Mouse (Mus musculus): ENCODE data around the gene Mast3.

Mast3 gene

DNA sequence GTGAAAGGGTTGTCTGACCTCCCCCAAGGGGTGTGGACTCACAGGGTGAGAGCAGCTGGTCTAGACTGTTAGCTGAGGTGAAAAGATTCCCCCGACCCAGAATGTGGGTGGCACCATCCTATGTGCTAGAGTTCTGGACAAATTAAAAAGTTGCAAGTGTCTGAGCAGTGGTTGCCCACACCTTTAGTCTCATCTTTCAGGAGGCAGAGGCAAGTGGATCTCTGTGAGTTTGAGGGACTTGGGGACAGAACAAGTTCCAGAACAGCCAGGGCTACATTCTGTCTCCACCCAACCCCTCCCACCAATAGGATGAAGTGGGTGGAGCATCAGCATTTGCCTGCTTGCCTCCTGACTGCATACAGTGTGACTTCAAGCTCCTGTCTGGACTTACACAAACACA, 42.7 kb downstream of the Mast3 start:
- no peak for DNase-seq (ENCODE audit: low read depth in 2 of 2, low spot score in 2 of 2)

DNA sequence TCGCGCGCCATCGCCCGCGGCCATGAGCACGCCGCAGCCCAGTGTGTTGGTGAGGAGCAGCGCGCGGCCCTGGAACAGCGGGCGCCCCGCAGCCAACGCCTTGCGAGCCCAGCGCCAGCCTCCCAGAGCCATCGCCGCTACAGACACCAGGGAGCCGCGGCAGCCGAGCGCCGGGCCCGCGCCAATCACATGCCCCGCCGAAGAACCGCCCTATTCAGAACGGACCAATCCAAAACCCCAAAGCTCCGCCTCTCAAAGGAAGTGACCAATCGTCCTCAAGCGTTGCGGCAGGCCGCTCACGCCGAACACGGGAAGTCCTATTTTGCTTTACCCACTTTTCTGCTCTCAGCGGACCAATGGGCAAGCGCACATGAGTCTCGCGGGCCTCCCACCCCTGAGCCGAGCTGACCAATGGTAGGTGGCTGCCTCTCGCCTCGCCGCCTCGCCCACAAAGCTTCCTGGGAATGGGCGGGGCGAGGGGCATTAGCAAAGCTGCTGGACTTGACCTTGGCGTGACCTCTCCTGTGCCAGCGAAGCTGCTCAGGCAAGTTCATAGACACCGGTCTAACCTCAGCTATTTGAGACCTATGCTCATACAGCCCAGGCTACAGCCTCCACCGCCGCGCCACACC, 44.0 kb downstream of the Mast3 start, which contains the start of gene Mpv17l2:
TSS of gene Mpv17l2 (minus strand) at position 172 of the 632 bp plus-strand sequence.
- peak; percentile 89 to 92 for DNase-seq (ENCODE audit: low read depth in 2 of 2, low spot score in 2 of 2)

DNA sequence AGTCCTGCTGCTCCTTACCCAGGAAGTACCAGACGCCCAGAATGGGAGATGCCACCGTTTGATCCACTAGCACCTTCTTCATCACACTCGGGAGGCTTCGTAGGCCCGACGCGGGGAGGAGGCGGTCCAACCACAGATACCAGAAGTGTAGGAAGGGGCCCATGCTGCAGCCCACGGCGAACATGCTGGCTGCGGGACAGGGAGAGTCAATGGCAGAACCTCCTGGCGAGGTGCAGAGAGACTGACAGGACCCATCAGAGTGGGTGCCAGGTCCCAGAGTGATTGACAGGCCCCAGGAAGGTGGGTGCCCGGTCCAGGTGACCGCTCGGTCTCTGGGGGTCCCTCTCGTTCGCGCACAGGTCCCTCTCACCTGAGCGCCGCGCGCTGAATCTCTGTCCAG, 44.5 kb downstream of the Mast3 start:
- no peak for DNase-seq (ENCODE audit: low read depth in 2 of 2, low spot score in 2 of 2)

DNA sequence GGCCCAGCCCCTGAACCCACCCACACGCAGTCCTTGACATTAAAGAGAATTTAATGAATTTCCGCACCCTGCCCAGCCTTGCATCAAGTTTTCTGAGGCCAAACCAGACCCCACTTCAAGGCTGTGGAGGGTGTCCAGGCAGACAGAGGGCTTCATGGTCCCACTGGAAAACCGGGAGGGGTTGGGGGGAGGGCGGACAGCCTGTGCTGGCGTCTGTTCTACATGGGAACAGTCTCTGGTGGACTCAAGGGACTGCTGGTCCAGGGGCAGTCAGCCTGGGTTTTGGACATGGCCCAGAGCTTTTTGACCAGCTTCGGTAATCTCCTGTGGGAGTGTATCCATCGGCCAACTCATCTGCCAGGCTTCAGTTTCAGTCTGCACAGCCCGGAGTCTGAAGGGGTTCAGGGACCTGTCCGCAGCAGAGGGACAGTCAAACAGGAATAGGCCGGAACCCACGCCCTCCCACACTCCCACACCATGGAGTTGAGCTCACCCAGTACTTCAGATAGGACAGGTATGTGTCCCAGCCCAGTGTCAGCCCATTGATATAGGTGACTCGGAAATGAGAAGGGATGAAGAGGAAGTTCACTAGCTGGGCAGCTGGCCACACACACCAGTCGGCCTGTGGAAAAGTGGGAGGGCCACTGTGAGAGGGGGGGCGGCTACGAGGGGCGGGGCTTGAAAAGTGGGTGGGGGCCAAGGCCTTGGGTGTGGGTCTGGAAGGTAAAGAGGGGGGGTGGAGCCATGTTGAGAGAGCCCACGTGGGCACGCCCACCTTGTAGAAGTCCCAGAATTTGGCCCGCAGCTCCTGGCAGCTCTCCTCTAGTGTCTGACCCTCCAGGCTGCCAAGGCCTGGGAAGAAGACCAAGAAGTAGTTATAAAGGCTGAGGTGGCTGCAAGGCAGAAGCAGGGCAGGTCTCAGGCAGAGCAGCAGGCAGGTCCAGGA, 46.0 kb downstream of the Mast3 start:
- DNase-seq (ENCODE audit: low read depth in 2 of 2, low spot score in 2 of 2) = no peak

DNA sequence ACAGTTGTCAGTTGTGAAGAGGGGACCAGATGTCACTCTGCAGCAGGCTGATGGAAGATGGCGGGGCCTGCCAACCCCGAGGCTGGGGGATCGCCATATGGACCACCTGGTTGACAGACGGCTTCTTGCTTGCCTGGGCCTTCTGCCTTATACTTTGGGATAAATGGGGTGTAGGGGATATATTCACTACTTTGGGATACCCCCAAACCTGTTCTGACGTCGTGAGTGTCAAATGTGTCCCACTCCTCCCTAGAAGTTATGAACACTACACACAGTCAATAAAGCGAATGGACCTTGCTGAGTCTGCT, 46.6 kb downstream of the Mast3 start:
- DNase-seq (ENCODE audit: low read depth in 2 of 2, low spot score in 2 of 2) = no peak

DNA sequence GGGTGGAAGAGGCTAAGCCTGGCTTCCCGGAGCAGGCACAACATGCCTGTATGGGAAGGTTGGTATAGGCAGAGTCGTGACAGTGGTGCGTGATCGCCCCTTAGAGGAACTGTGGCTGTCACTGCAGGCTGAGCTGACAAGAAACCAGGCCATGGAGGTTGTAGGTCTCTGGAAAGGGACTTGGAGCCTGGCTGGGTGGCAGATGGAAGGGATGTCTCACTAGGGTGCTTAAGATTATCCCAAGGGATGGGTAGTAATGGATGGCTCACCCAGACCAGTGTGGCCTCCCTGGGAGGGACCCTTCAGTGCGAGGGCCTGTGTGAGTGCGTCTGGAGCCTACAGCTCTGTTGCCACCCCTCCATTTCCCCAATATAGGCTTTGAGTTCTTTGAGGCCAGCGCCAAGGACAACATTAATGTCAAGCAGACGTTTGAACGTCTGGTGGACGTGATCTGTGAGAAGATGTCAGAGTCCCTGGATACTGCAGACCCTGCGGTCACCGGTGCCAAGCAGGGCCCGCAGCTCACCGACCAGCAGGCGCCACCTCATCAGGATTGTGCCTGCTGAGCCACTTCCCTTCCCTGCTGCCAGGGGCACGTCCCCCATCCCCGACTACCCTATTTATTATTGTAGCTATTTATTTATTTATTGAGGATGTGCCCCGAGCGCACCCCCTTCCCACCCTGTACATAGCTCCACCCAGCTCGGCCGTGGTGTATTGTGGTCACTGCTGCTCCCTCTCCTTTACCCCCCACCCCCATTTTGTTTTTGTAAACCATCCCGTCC, 47.1 kb downstream of the Mast3 start:
- DNase-seq (ENCODE audit: low read depth in 2 of 2, low spot score in 2 of 2) = no peak

DNA sequence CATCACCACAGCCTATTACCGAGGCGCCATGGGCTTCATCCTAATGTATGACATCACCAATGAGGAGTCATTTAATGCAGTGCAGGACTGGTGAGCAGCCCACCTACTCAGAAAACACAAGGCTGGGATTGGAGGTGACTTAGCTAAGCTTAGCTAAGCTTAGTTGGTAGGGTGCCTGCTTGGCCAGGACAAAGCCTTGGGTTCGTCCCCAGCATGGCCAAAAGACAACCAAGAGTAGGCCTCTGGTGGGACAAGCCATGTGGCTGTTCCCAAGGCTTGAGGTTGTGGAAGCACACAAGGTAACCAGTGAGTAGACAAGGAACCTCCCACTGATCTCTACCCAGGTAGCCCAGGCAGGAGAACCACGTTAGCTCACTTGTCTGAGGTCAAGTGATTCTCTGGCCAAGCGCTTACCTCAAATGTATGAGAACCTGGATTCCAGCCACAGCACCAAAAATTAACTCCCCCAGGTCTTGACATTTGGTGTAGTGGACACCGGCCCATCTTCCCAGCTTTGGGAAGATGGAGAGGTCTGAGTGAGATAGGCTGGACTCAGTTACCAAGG, 48.3 kb downstream of the Mast3 start:
- DNase-seq (ENCODE audit: low read depth in 2 of 2, low spot score in 2 of 2) = no peak

DNA sequence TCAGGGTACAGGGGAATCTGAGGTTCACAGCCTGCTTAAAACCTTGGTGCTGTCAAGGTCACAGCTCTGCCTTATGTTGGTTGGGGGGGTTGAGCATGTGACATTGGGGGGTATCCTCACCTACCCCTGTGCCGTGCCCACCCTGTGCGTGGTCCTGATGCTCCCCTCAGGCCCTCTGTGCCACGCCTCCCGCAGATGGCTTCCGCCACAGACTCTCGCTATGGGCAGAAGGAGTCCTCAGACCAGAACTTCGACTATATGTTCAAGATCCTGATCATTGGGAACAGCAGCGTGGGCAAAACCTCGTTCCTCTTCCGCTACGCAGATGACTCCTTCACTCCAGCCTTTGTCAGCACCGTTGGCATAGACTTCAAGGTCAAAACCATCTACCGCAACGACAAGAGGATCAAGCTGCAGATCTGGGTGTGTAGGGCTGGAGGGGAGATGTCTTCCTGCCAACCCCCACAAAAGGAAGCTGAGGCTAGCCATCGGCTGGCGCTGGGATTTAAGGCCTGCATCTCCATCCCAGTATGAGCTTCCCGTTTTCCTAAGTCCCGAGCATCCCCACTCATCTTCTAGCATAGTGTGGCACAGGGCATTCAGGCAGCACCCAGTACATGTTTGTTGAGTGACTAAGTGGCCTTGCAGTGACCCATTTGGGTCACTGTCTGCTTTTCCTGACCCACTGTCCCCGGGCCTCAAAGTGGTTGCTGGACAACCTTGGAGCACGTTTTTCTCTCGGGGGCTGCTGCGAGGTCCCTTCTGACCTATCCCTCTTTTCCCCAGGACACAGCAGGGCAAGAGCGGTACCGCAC, 49.0 kb downstream of the Mast3 start:
- no peak for DNase-seq (ENCODE audit: low read depth in 2 of 2, low spot score in 2 of 2)

DNA sequence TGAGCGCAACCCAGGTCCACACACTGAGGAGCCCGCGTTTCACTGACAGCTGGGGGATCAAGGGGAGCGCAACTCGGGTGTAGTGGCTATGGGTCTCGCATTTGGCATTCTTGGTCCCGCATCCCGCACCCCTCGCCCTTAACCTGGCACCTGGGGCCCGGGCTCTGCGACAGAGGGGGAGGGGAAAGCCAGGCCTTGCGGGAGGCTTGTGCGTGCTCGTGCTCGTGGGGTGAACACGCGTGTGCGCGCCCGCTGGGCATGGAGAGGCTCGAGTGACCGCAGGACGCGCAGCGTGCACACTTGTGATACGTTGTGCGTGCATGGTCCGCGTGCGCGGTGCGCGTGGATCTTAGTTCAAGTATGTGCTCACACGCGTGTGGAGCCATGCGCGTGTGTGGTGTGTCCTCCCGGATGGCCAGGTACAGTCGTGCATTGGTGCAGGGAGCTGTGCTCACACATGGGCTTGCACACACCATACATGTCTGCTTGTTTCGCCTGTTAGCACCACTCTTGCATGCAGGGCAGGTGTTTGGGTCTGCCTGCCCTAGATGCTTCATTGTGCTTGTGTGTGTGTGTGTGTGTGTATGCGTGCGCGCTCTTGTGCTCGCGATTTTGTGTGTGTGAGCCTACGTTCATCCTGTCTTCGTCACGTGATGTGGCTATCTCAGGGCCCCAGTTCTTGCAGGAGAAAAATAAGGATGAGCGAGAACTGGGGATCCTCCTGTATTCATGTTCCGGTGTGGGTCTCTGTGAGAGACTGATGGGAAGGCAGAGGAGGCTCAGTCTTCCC, 49.8 kb downstream of the Mast3 start:
- DNase-seq (ENCODE audit: low read depth in 2 of 2, low spot score in 2 of 2) = no peak

DNA sequence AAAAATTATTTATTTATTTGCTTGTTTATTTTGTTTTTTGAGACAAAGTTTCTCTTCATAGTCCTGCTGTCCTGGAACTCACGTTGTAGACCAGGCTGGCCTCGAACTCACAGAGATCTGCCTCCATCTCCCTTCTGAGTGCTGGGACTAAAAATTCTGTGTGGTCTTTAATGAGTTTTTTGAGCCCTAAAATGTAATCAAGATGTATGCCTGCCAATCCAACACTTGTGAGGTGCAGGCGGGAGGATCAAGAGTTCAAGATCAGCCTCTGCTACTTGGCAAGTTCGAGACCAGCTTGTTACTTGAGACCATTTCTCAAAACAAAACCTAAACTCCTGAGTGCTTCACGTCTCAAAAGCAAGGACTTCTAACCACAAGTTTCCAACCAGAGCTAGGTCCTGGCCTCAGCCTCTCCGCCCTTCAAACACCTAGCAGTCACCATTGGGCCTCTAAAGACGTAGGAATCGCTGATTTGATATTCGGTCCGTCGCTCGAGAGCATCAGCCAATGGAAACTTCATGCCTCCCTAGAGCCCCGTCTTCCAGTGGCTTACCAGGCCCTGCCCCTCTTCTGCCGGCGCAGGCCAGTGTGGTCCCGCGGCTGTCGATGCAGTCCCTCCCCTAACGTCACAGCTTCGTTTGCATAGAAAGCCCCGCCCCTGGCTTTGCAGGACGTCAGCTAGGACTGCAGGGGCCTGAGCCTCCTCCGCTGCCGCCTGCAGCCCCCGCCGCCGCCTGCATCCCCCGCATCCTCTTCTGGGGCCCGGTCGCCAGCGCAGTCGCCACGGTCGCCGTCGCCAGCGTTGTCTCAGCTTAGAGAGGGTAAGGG, 50.6 kb downstream of the Mast3 start, which contains the start of gene Rab3a:
TSS of gene Rab3a (plus strand) at position 637 of the 828 bp plus-strand sequence.
- DNase-seq (ENCODE audit: low read depth in 2 of 2, low spot score in 2 of 2) = peak; percentile 89 to 90

DNA sequence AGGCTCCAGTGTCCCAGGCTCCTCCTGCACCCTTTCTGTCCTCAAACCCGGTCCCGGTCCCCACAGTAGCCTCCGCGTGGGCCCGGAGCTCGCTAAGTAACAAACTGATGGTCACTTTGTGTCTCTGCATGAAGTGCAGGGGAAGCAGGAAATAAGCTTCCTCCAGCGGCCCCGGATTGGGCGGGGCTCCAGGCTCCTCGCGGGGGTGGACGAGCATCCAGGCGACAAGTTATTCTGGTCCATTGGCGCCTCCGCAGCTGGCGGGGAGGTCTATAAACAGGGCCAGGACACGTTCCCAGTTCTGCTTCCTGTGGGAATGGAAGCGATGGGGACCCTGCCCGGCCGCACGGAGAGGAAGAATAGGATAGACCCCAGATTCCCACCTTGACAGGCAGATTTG, 51.7 kb downstream of the Mast3 start:
- DNase-seq (ENCODE audit: low read depth in 2 of 2, low spot score in 2 of 2) = no peak

DNA sequence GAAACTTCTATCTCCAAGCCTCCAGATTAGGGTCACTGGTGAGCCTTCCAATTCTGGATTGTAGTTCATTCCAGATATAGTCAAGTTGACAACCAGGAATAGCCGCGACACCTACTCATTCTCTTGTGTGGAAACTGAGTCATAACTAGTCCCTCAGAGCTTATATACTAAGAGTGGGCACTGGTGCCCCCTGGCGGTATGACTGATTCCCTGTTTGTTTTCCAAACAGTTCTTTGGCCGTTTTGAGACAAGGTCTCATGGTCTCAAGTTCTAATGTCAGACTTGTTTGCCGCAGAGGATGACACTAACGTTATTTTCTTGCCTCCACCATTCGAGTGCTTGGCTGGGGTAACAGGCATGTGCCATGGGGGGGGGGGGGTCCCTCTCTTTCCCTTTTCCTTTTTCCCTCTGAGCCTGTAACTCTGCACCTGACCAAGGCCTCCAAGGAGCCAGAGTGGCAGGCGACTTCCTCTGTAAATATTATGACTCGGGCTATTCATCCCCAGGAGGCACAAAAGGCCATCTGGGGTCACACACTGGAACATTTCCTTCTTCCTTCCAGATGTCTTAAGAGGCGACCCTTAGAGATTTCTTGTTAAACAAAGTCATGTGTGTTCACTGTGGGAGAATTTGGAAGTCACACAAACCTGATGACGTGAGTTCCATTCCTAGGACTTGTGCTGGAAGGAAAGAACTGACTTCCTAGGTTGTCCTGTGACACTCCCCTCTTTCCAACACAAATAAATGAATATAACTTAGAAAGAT, 52.7 kb downstream of the Mast3 start:
- DNase-seq (ENCODE audit: low read depth in 2 of 2, low spot score in 2 of 2) = peak; percentile 48 to 70

DNA sequence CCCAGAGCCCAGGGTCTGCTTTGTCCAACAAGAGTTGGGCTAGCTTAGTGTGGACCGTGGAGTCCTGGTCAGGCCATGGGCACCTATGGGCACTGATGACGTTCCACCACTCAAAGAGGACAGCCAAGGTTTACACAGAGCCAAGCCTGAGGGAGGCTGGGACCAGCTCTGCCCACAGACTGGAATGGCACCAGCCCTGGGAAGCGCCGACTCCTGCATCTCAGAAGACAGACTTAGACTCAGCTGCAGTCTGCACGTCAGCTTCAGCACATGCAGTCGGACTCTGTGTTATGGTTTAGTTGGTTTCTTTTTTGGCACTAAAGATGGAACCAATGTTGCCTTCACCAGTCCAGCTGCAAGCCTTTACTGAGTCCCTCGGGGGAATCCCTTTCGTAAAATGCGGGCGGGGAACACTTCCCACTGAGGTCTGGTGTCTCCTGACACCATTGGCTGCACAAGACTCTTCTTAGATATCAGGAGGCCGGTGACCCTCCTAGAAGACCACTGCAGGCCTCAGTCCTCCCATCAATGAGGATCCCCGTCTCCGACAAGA, 54.6 kb downstream of the Mast3 start:
- DNase-seq (ENCODE audit: low read depth in 2 of 2, low spot score in 2 of 2) = no peak

DNA sequence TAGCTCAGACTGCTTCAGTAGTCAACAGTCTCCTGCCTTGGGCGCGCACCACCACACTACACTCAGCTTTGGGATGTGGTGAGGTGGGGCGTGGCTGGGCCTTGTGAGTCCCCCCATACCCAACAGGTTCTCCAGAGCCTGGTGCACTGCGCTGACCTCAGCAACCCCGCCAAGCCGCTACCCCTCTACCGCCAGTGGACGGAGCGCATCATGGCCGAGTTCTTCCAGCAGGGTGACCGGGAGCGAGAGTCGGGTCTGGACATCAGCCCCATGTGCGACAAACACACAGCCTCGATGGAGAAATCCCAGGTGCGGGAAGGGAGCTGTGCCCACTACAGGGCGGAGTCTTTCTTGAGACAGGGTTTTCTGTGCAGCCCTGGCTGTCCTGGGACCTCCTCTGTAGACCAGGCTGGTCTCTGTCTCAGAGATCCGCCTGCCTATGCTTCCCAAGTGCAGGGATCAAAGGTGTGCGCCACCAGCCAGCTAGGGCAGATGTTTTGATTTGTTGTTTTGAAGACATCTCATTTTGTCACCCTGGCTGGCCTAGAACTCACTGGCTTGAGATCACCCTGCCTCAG, 55.7 kb downstream of the Mast3 start:
- no peak for DNase-seq (ENCODE audit: low read depth in 2 of 2, low spot score in 2 of 2)

DNA sequence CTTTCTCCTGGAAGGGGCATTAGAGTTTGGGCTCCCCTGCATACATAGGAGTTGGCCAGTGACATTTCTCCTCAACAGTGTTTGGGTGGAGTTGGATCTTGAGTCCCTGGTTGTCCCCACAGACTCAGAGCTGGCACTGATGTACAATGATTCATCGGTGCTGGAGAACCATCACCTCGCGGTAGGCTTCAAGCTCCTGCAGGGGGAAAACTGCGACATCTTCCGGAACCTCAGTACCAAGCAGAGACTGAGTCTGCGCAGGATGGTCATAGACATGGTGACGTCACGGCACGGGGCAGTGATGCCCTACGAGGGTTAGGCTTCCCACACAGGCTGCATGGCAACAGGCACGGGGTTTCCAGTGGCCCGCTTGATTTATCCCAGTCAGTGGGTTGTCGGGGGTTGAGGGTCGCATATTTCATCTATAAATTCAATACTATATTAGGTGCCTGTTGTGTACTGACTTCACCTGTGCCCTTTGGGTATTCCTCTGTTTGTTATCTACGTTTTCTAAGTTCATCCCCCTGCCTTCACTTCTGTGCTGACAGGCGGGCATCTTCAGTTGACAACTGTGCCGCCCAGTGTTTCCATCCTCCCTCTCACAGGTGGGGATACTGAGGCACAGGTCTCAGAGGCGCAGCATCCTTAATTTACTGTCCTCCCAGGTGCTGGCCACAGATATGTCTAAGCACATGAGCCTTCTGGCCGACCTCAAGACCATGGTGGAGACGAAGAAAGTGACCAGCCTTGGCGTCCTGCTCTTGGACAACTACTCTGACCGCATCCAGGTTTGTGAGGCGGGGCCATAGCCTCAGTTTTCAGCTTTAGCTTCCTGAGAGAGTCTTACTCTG, 56.4 kb downstream of the Mast3 start:
- no peak for DNase-seq (ENCODE audit: low read depth in 2 of 2, low spot score in 2 of 2)

DNA sequence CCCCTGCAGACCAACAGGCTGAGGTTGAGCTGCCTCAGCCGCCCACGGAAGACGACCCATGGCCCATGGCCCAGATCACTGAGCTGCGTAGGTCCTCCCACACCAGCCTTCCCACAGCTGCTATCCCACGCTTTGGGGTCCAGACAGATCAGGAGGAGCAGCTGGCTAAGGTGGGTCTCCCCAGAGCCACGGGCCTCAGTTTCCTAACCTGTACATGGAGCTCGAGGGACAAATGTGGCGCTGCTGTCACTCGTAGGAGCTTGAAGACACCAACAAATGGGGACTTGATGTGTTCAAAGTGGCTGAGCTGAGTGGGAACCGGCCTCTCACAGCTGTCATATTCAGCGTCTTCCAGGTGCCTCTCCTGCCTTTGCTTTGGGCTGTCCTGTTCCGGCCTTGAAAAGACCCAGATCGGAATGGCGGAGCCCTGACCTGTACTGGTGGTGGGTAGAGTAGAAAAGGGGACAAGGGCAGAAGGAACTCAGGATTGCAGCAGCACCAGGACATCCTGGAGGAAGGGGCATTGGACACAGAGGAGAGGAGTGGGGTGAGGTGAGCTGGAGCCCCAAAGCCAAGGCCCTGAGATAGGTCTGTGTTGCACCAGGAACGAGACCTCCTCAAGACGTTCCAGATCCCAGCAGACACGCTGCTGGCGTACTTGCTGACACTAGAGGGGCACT, 57.5 kb downstream of the Mast3 start:
- DNase-seq (ENCODE audit: low read depth in 2 of 2, low spot score in 2 of 2) = no peak
